Mouse (Mus musculus): ENCODE measurements at regions not wholly inside any gene's neighbourhood (a gene's known extent, or its start where the extent isn't known, plus 50 kb on each side); places are given as distances from the start of the nearest gene placed in this dataset.
"Not testable (repeated sequence)": the region's sequence is repeated elsewhere in the genome, so short reads cannot be mapped to it uniquely, and the experiment has no call there.

DNA sequence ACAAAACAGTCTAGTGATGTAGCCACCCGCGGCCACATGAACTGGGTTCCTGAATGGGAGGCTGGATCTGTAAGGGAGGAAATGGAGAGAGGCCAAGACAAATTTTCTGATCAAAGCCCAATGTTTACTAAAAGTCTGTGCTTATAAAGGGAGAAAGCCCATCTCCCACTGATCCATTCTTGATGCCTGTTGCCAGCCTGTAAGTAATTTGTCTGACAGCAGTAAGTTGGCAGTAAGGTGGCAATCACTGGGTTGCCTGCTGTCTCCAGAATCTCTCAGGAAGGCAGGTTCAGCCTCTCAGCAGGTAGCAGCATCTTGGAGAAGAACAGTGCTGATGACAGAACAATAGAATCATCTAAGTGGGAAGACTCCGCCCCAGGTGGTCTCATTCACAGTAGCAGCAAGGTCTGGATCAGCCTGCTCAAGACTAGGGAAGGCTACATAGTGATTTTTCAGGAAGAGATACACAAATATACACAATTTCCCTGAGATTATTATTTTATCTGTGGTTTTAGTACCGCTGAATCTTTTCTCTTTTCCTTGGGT lies 327.9 kb downstream of the Impad1 start:
- Histone ChIP-seq H3K36me3 (replicated peaks) (no peaks in the 10 kb centered on the region), H3K4me3 (no peak overlapping the region), H3K4me1 (peaks cover 8% of the 10 kb centered on the region; the same call in 1 of the 2 replicates), H3K27me3 (ENCODE audit: poor library complexity, severe bottlenecking) (no peaks in the 10 kb centered on the region), H3K9me3 (peaks cover 4% of the 10 kb centered on the region; the same call in 1 of the 2 replicates), H3K27ac (no peak overlapping the region)
- no peak for DNase-seq (ENCODE audit: extremely low spot score, low spot score)
- WGBS: 45% methylated on average over 4 of the region's 4 CpGs

DNA sequence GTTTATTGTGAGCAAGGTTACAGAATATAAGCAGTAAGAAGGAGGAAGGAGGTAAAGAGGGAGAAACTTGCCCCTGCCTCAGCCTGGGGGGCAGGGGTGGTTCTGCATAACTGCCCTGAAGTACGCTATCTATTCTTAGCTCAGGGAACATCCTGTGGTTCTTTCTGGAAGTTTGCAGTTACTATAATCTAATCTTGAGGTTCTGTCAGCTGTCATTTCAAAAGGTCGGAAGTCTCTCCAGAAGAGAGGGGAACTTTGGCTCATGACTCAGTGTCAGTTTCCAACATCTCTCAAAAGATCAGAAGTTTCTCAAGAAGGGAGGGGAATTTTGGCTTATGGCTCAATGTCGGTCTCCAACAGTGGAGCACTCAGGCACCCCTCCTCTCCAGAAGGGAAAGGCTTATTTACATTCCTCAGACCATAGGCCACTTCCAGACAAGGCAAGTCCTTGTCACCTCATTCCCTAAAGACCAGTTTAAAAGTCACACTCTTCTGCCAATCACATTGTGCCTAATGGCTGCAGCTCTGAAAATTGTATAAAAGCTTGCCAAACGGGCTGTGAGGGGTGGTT lies 328.9 kb downstream of the Impad1 start:
- Histone ChIP-seq H3K36me3 (replicated peaks) (no peaks in the 10 kb centered on the region), H3K27ac (no peak overlapping the region), H3K9me3 (peaks cover 4% of the 10 kb centered on the region; the same call in 1 of the 2 replicates), H3K4me3 (no peak overlapping the region), H3K4me1 (peaks cover 8% of the 10 kb centered on the region; the same call in 1 of the 2 replicates), H3K27me3 (ENCODE audit: poor library complexity, severe bottlenecking) (no peaks in the 10 kb centered on the region)
- 78% methylated on average over 4 of the region's 4 CpGs for WGBS
- DNase-seq (ENCODE audit: extremely low spot score, low spot score): no peak

DNA sequence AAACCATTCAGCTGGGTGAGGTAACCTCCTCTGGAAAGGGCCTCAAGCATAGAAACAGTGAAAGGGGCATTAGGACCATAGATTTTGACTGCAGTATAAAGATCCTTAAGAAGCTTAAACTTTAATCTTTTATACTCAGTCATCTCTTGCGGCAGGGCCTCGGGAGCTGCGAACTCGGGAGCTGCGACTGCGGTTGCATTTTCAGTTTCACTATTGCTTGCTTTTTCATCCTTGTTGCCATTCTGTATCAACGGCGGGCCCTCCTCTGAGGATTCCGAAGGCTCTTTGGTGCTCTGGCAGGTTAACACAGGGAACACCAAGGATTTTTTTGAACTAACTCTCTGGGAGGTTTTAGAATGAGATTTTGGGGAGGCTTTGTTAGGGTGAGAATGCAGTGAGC lies 333.9 kb downstream of the Impad1 start:
- H3K27me3 ChIP-seq (ENCODE audit: poor library complexity, severe bottlenecking): no peaks in the 10 kb centered on the region
- DNase-seq (ENCODE audit: extremely low spot score, low spot score): no peak
- H3K27ac ChIP-seq: no peak overlapping the region
- H3K4me3 ChIP-seq: no peak overlapping the region
- 0 out of 2 replicates have a peak, but pooled peaks cover 4% of the 10 kb centered on the region for H3K4me1 ChIP-seq
- peaks cover 4% of the 10 kb centered on the region; the same call in 1 of the 2 replicates for H3K9me3 ChIP-seq
- WGBS: 68% methylated on average over 9 of the region's 9 CpGs
- no peaks in the 10 kb centered on the region for H3K36me3 ChIP-seq (replicated peaks)

DNA sequence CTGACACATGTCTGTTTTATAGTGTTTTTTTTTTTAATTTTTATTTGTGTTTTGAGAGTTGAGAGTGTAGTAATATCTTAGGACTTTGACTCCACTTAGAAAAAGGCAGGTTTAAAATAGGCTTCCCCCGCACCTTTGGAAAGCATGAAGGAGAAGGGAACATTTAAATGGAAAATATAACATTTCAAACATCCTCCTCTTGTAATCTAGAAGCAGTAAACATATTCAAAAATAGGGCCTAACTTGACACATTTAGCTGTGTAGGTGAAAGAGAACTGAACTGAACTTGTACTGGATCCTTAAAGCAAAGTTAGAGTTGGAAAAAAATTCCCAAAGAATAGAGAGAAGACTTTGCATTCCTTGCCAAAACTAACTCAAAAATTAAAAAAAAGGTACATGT lies 343.1 kb downstream of the Impad1 start:
- WGBS: 96% methylated on average over 1 of the region's 1 CpGs
- H3K9me3 ChIP-seq: no peaks in the 10 kb centered on the region
- no peak overlapping the region for H3K27ac ChIP-seq
- no peak overlapping the region for H3K4me3 ChIP-seq
- H3K4me1 ChIP-seq: no peaks in the 10 kb centered on the region
- no peaks in the 10 kb centered on the region for H3K27me3 ChIP-seq (ENCODE audit: poor library complexity, severe bottlenecking)
- no peaks in the 10 kb centered on the region for H3K36me3 ChIP-seq (replicated peaks)
- DNase-seq (ENCODE audit: extremely low spot score, low spot score): no peak

DNA sequence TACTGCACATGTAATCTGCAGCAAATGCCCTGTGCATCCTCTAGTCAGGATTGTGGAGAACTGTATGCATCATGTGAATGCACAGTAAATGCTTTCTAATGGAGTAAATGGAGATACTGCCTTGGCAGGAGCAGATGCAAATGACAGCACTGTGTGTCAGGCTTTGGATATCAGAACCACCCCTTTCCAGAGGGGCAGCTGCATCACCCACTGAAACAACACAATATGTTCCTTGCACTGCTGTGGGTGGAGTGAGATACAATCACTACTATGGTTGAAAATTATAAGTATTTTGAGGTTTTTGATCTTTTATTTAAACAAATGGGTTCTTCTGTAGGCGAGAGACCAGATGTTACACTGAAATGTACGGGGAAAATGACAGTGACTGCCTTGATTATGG lies 350.5 kb downstream of the Impad1 start:
- no peaks in the 10 kb centered on the region for H3K9me3 ChIP-seq
- no peak overlapping the region for H3K4me3 ChIP-seq
- no peaks in the 10 kb centered on the region for H3K4me1 ChIP-seq
- H3K27ac ChIP-seq: no peak overlapping the region
- no peaks in the 10 kb centered on the region for H3K27me3 ChIP-seq (ENCODE audit: poor library complexity, severe bottlenecking)
- no peaks in the 10 kb centered on the region for H3K36me3 ChIP-seq (replicated peaks)
- WGBS: 90% methylated on average over 2 of the region's 2 CpGs
- no peak for DNase-seq (ENCODE audit: extremely low spot score, low spot score)

DNA sequence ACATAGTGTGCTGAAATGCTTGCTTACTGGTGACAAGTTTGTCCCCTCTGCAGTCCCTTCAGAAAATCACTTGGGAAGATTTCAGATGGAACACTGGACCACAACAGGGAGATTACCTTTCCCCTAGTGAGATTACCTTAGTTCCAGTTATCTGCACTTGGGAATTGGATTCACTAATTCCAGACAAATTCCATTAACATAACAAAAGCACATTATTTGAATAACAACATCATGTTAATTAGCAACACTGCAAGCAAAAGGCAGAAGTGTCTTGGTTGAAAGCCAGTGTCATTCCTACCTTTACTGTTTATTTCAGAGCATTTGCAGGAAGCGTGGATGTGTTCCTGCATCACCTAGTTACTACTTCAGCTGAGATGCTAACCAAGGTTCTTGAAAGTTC lies 355.6 kb downstream of the Impad1 start:
- H3K9me3 ChIP-seq: no peaks in the 10 kb centered on the region
- WGBS: 81% methylated on average over 1 of the region's 1 CpGs
- H3K27ac ChIP-seq: no peak overlapping the region

DNA sequence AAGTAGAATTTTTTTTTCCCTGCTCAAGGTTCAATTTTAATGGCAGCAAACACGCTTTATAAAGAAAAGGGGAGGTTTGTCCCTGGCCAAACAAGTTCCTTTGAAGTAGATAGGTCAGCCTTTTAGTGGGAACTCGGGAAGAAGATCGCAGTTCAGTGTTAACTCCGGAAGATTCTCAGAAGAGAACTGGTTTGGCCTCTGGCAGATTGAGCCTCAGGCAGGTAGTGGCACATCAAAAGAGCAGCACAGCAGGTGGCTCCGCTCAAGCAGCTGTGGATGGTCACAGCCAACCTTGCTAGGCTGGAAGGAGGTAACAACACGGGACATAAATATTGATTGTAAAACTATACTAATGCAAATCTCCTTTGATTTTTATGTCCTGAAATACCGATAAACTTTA lies 347.2 kb upstream of the Sdr16c6 start:
- 39% methylated on average over 7 of the region's 7 CpGs for WGBS
- not testable (repeated sequence) for H3K36me3 ChIP-seq (replicated peaks); H3K27me3 ChIP-seq (ENCODE audit: poor library complexity, severe bottlenecking); DNase-seq (ENCODE audit: extremely low spot score, low spot score); H3K9me3 ChIP-seq; H3K27ac ChIP-seq; H3K4me3 ChIP-seq; H3K4me1 ChIP-seq

More for the DNA sequence above, 355.6 kb downstream of the Impad1 start:
- no peaks in the 10 kb centered on the region for H3K36me3 ChIP-seq (replicated peaks)
- no peaks in the 10 kb centered on the region for H3K4me1 ChIP-seq
- H3K4me3 ChIP-seq: no peak overlapping the region
- DNase-seq (ENCODE audit: extremely low spot score, low spot score): no peak
- no peaks in the 10 kb centered on the region for H3K27me3 ChIP-seq (ENCODE audit: poor library complexity, severe bottlenecking)

DNA sequence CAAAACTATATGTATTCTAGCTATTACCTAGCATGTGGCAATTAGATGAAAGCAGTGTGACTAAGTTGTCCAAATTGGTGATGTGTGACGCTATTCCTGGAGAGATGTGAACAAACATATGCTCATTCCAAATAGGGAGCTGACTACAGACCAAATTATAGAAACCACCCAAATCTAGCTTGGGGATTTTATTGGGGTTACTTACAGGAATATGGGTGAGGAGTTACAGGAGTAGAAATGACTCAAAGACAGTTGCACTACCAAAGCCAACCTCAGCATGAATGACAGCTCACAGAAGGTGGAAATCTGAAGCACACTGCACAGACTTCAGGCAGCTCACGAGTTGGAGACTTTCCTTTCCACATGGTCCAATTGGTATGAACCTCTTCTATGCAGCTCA lies 326.5 kb upstream of the Sdr16c6 start:
- Histone ChIP-seq H3K27ac (no peak overlapping the region), H3K27me3 (ENCODE audit: poor library complexity, severe bottlenecking) (no peaks in the 10 kb centered on the region), H3K4me1 (peaks cover 5% of the 10 kb centered on the region), H3K9me3 (no peaks in the 10 kb centered on the region), H3K4me3 (no peak overlapping the region), H3K36me3 (replicated peaks) (no peaks in the 10 kb centered on the region)
- WGBS: 79% methylated on average over 2 of the region's 2 CpGs
- no peak for DNase-seq (ENCODE audit: extremely low spot score, low spot score)

DNA sequence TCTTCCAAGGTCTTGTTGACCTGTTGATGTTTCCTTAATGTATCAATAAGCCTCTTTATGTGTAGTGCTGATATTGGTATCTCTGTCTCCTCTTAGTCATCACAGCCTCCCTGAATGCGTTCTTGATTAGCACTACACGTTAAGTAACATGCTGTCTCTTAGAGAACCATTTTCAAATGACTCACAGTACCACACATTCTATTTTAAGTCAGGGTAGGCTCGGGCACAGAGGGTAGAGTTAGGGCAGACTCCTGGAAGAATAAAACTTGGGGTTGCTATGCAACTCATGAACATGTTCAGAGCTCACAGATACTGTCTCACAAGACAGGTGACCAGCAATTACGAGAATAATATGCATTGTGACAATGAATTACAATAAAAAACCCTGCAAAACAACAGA lies 320.1 kb upstream of the Sdr16c6 start:
- no peaks in the 10 kb centered on the region for H3K27me3 ChIP-seq (ENCODE audit: poor library complexity, severe bottlenecking)
- no peaks in the 10 kb centered on the region for H3K36me3 ChIP-seq (replicated peaks)
- no peak for DNase-seq (ENCODE audit: extremely low spot score, low spot score)
- no peak overlapping the region for H3K4me3 ChIP-seq
- no peaks in the 10 kb centered on the region for H3K4me1 ChIP-seq
- 83% methylated on average over 4 of the region's 4 CpGs for WGBS
- H3K27ac ChIP-seq: no peak overlapping the region
- H3K9me3 ChIP-seq: no peaks in the 10 kb centered on the region

DNA sequence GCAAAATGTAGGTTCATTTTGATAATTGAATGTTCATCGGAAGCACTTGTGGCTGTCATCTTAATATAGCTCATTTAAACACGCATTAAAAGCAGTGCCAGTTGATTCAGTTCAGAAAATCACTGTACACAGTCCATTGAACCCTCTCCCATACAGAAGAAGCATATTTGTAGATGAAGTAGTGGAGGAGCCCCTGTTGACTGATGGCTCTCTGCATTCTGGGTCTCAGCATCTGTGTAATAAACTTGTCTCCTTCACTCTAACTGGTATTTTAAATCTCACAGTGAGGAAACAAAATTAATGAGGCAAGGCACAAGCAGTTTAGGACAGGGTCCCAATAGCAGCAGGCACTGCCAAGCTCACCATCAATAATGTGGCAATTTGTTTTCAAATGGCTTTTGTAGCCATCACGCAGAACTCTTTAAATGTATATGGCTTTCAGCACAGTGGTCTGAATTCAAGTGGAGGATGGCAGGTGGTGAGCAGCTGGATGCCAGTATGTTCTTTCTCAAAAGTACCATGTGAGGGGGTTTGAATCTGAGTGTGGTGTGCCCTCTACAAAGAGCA lies 302.8 kb upstream of the Sdr16c6 start:
- DNase-seq (ENCODE audit: extremely low spot score, low spot score): no peak
- H3K27ac ChIP-seq: no peak overlapping the region
- WGBS: 90% methylated on average over 3 of the region's 3 CpGs
- H3K27me3 ChIP-seq (ENCODE audit: poor library complexity, severe bottlenecking): no peaks in the 10 kb centered on the region
- no peak overlapping the region for H3K4me3 ChIP-seq
- H3K36me3 ChIP-seq (replicated peaks): no peaks in the 10 kb centered on the region
- H3K4me1 ChIP-seq: no peaks in the 10 kb centered on the region
- H3K9me3 ChIP-seq: no peaks in the 10 kb centered on the region

DNA sequence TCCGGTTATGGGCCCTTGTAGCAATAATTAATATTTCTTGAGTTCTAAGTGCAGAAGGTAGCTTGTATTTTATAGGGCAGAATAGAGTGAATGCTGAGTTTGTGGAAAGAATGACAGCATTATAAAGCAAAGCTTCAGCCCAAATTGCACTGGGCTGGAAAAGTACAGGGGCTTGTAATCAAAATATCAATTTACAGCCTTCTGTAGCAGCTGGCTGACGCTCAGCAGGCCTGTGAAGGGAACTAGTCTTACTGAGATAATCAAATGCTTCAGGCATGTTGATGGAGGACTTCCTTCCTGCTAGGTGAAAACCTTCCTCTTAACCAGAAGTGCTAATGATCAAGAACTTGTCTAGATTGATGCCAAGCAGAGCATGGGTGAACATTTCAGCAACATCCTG lies 257.9 kb upstream of the Sdr16c6 start:
- Histone ChIP-seq H3K4me3 (no peak overlapping the region), H3K9me3 (0 out of 2 replicates have a peak, but pooled peaks cover 2% of the 10 kb centered on the region), H3K27ac (no peak overlapping the region), H3K36me3 (replicated peaks) (no peaks in the 10 kb centered on the region), H3K4me1 (no peaks in the 10 kb centered on the region), H3K27me3 (ENCODE audit: poor library complexity, severe bottlenecking) (no peaks in the 10 kb centered on the region)
- WGBS: 67% methylated on average over 2 of the region's 2 CpGs
- no peak for DNase-seq (ENCODE audit: extremely low spot score, low spot score)

DNA sequence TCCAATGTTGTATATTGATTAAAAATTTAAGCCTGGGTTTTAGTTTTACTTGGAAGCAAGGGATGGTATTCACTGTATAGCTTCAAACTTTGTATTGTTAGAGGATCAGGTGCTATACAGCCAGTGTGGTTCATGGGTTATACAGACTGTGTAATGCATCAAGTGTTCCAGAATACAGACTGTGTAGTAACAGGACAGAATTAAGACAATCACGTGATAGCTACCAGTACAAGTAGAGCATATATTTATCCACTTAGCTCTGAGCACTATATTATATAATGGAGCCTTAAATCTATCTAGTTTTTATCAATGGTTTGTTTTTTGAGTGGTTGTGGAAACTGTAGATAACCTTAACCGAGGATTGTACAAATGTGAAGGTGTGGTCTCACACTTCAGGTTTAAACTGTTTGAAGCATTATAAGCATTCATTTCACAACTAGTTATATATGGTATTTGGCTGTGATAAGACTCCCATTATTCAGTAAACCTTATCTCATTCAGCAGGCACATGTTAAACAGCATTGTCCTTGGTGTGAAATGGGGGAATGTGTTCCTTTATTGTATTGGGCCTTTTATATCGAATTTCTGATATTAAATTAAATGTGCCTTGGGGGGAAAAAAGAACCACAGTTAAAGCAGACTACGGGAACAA lies 256.3 kb upstream of the Sdr16c6 start:
- 84% methylated on average over 4 of the region's 4 CpGs for WGBS
- H3K36me3 ChIP-seq (replicated peaks): no peaks in the 10 kb centered on the region
- no peaks in the 10 kb centered on the region for H3K27me3 ChIP-seq (ENCODE audit: poor library complexity, severe bottlenecking)
- no peak overlapping the region for H3K4me3 ChIP-seq
- H3K27ac ChIP-seq: no peak overlapping the region
- no peak for DNase-seq (ENCODE audit: extremely low spot score, low spot score)
- H3K4me1 ChIP-seq: no peaks in the 10 kb centered on the region
- no peaks in the 10 kb centered on the region for H3K9me3 ChIP-seq

DNA sequence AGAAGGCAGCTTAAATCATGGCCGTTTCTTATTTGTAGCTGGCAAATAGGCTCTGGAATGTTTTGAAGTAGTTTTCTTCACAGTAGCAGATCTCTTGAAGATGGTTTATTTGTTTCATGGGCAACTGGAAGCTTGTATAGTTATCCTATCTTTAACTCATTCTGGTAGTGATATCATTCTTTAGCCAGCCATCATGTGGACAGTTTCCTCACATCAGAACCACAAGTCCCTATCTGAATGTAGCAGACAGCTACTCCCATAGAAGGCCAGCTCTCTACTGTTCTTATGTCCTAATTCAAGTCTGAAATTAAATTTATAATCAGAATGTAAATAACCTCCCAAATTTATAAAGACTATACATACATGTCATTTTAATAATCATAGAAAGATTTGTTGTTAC lies 253.8 kb upstream of the Sdr16c6 start:
- H3K9me3 ChIP-seq: no peaks in the 10 kb centered on the region
- H3K4me1 ChIP-seq: no peaks in the 10 kb centered on the region
- no peak overlapping the region for H3K27ac ChIP-seq
- H3K4me3 ChIP-seq: no peak overlapping the region
- no peaks in the 10 kb centered on the region for H3K27me3 ChIP-seq (ENCODE audit: poor library complexity, severe bottlenecking)
- no peaks in the 10 kb centered on the region for H3K36me3 ChIP-seq (replicated peaks)
- 92% methylated on average over 1 of the region's 1 CpGs for WGBS
- DNase-seq (ENCODE audit: extremely low spot score, low spot score): no peak

Data from forebrain, embryonic 10.5 days (tissue).